Mouse (Mus musculus): ENCODE results near the gene Rptor.

Gene Rptor

DNA sequence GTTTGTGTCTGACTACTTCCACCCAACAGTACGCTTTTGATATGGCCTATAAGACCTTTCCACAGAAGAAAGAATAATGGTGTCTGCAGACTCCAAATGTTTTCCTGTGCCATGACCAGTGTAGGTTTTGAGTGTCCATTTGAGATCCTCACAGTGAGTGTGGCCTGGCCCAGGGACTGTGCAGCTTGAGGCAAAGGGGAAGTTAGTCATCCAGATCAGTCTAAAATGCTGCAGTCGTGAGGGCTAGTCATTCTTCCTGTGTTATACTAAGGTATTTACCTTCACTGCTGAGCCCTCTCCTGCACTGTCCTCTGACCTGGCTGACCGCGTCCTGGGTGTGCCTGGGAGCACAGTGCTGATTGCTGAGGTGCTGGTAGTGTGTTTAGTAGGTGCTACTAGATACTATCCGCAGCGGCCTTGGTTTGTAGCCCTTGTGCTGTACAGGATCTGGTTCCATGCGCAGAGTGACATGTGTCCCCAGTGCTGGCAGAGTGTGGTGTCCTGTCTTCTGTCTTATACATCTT lies 211.4 kb downstream of the Rptor start:
- no peak for DNase-seq

GRCm38 (mm10) chr11:119816798-119817361 lies 214.2 kb downstream of the Rptor start:
- no peak for DNase-seq

- no peak for DNase-seq
Observed at GRCm38 (mm10) chr11:119817362-119817837, 214.7 kb downstream of the Rptor start.

DNA sequence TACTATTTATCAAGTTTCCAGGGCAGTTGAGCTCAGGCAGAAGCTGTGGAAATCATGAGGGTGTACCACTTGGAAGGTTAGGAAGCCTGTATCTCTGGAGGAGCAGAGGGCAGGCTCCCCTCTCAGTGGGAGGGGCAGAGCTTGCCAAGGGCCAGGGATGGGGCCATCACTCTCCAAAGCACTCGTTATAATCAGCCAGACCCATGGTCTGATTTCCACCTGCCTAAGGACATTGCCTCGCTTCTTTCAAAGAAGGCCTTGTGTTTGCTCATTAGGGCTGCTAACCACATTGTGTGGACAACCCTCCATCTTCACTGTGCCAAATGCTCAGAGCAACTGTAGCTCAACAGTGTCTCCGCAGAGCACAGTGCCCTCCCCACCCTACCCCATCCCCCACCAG lies 215.2 kb downstream of the Rptor start:
- peak; percentile 58 to 66 for DNase-seq

GRCm38 (mm10) chr11:119821514-119821913 lies 218.8 kb downstream of the Rptor start:
- peak; percentile 62 to 69 for DNase-seq

DNA sequence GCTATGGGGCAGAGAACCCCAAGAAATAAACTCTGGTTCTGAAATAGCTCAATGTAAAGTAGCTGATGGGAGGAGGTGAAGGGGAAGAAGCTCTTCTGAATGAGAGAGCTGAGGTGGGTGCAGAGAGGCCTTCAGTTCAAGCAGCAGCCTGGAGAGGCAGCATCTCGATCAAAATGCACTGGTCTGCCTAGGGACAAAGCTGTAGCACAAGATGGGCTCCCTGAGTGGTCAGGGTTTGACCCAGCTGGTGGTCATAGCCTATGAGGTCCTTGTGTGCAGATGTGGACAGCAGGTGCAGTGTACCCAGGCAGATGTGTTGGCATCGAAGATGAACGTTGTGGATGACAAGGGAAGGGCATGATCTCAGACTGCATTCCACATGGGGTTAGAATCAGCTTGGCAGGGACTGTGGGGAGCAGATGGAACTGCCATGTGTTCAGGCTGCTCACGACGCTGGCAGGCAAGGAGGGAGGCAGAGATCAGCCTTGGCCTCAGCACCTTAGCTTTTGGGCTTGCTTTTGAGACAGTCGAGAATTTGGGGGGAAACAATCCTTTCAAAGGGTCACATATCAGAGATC lies 221.5 kb downstream of the Rptor start:
- DNase-seq: peak; percentile 89 to 90

- DNase-seq: peak; percentile 71 to 80
Observed at GRCm38 (mm10) chr11:119825783-119826182, 223.1 kb downstream of the Rptor start.

- no peak for DNase-seq
Observed at GRCm38 (mm10) chr11:119826239-119826638, 223.5 kb downstream of the Rptor start.

- no peak for DNase-seq
Observed at GRCm38 (mm10) chr11:119829116-119829515, 226.4 kb downstream of the Rptor start.

DNA sequence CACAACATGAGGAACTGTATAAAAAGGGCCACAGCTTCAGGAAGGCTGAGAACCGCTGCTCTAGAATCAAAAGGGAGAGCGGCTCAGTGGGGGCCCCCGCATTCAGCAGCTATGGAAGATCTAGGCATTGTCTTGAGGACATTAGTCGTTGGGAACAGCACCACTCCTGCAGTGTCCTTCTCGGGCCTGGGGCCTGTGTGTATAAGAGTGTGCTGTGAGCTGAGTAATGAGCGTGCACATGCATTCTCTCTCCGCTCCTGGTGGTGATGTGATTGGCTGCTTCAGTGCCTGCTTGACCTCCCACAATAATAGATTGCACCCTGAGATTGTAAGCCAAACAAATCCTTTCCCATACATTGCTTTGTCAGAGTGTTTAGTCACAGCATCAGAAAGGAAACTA lies 229.0 kb downstream of the Rptor start:
- no peak for DNase-seq

DNA sequence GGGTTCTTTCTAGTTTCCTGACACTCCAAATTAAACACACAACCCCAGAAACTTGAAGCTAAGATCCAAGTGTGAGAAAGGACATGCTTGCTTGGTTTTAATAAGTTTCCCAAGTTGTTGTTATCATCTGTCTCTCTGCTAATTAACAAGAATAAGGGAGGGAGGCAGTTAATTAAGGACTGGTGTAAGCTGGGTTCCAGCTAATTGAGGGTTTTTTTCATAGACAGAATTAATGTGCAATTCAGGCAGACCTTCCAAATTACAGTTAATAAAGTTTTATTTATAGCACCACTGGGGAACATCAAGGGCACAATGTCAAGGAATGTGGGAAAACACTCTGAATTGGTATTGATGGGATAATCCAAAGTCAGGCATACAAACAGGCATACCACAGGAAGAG lies 230.6 kb downstream of the Rptor start:
- no peak for DNase-seq

- DNase-seq: no peak
Observed at GRCm38 (mm10) chr11:119833877-119834804, 231.4 kb downstream of the Rptor start.

GRCm38 (mm10) chr11:119836326-119836725 lies 233.6 kb downstream of the Rptor start:
- no peak for DNase-seq

GRCm38 (mm10) chr11:119837786-119838185 lies 235.1 kb downstream of the Rptor start:
- DNase-seq: peak; percentile 78 to 87

GRCm38 (mm10) chr11:119839411-119840342 lies 237.0 kb downstream of the Rptor start:
- DNase-seq: peak; percentile 68 to 77

- DNase-seq: peak; percentile 41 to 46
Observed at GRCm38 (mm10) chr11:119846608-119847007, 243.9 kb downstream of the Rptor start.

- DNase-seq: peak in 1 of 2 experiments; percentile 31
Observed at GRCm38 (mm10) chr11:119847076-119847475, 244.4 kb downstream of the Rptor start.

- DNase-seq: peak; percentile 69
Observed at GRCm38 (mm10) chr11:119847569-119847968, 244.9 kb downstream of the Rptor start.

- DNase-seq: no peak
Observed at GRCm38 (mm10) chr11:119848189-119848588, 245.5 kb downstream of the Rptor start.

GRCm38 (mm10) chr11:119855999-119856398 lies 253.3 kb downstream of the Rptor start:
- no peak for DNase-seq

DNA sequence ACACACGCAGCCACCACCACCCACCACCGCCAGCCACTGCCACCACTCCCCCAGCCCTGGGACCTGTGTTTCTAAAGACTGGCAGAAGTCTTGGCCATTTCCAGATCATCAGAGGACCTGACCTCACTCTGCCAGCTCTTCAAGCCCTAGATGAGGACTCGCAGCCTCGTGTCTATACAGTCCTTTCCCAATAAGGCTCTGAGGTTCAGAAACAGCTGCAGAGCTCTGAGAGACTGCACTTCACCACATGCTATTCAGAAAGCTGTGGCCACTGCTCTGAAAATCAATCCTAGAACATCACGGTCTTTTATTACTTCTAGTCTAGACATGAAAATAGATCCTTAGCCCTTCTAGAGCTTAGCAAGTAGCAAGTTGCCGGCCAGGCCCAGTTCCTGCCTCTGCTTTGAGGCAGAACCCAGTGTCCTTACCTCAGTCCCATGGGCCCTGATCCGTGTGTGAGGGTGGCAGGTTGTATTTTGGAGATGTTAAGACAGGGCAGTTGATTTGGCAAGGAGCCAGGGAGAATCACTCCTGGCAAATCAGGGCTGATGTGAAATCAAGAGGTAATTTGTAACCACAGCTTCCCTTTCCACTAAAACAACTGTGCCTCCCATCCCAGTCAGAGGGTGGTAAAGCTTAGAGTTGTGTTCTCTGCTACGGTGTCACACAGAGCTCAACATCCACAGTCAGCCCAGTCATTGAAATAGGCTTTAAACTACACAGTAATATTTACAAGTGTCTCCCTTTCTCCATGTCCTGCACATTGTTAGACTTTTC lies 260.0 kb downstream of the Rptor start:
- DNase-seq: no peak

All from cerebellum, postnatal 25 days (tissue).